Mouse (Mus musculus): Measurements from ENCODE around the gene Klrb1c. TPM values are rescaled to one million over a fixed set of nuclear protein-coding genes. Genes with fewer than 3 reads are reported as not detected.
"Not testable (repeated sequence)": the region's sequence is repeated elsewhere in the genome, so short reads cannot be mapped to it uniquely, and the experiment has no call there.

Klrb1c gene
- polyA plus RNA-seq, 1 experiment from 2014 or later, result 0.78 TPM

DNA sequence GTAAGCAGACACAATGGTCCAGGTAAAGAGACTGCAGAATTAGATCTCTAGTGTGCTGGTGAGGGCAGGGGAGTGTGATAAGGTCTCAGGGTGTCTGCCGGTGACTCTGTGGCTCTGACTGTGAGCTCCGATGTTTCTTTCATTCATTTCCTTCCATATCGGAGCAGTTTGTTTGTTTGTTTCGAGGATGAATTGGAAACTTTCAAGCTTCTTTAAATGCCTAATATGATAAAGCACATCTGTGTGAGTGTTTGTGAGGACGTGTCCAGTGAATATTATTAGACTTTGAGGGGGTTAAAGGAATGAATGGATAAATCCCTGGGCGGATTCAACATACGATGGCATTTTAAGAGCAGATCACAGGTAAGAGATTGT lies 10.9 kb upstream of the Klrb1c start:
- H3K9ac ChIP-seq (ENCODE audit: low read depth, low read length), result peak overlapping the region; percentile 37; the same call in 1 of the 2 replicates
- no peak overlapping the region for H3K27ac ChIP-seq (ENCODE audit: low read length)
- H3K4me2 ChIP-seq (ENCODE audit: low read depth, low read length), result peak overlapping the region; percentile 84
- H3K27me3 ChIP-seq (ENCODE audit: control insufficient read depth, insufficient read depth, low read depth, low read length), result no peaks in the 10 kb centered on the region
- peak overlapping the region; percentile 73 for H3K4me3 ChIP-seq (ENCODE audit: low read depth, low read length)
- H3K9me3 ChIP-seq (replicated peaks; ENCODE audit: control insufficient read depth, low read length), result no peaks in the 10 kb centered on the region
- H3K36me3 ChIP-seq (ENCODE audit: control insufficient read depth, insufficient read depth), result no peaks in the 10 kb centered on the region
- ATAC-seq (ENCODE audit: low read depth), result no peak
- H3K4me1 ChIP-seq (ENCODE audit: control insufficient read depth, low read depth, low read length), result peaks cover 14% of the 10 kb centered on the region
- WGBS (ENCODE audit: insufficient replicate concordance), result 26% methylated on average over 7 of the region's 7 CpGs

DNA sequence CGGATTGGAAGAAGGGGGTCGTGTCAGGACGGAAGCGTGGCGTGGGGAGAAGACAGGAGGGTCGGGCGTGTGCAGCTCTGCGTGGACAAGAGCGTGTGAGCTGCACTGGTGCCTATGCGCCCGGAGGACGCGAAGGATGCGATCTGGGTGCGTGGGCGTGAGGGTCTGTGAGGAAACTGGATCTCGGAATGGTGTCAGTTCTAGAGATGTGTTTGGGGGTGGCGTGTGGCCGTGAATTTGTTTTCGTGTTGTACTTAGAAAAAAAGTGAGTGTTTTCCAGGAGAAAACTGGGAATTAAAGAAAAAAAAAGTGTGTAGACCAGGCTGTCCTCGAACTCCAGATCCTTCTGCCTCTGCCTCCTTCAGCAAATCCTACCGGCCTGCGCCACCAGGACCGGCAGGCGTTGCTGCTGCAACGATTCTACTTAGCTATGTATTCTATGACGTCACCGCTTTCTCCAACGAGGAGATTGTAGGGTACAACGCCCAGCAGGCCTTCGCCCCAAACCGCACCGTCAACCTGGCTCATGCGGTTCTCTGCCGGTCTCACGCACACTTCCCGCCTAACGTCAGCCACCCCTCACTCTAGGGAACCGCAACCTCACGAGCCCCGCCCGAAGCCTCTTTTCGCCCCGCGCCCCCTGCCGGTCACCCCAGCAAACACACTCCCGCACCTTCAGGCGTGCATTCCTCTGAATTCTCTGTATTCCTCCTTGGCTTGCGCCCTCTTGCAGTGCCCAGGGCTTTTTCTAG lies 10.3 kb upstream of the Klrb1c start:
- ATAC-seq (ENCODE audit: low read depth), result peak; percentile 64
- Histone ChIP-seq H3K4me1 (ENCODE audit: control insufficient read depth, low read depth, low read length) (peaks cover 14% of the 10 kb centered on the region), H3K4me2 (ENCODE audit: low read depth, low read length) (peak overlapping the region; percentile 84), H3K9ac (ENCODE audit: low read depth, low read length) (peak overlapping the region; percentile 73), H3K4me3 (ENCODE audit: low read depth, low read length) (peak overlapping the region; percentile 73), H3K27ac (ENCODE audit: low read length) (peak overlapping the region; percentile 70)
- WGBS (ENCODE audit: insufficient replicate concordance), result 0% methylated on average over 49 of the region's 49 CpGs
- H3K9me3 ChIP-seq (replicated peaks; ENCODE audit: control insufficient read depth, low read length); H3K36me3 ChIP-seq (ENCODE audit: control insufficient read depth, insufficient read depth); H3K27me3 ChIP-seq (ENCODE audit: control insufficient read depth, insufficient read depth, low read depth, low read length): not testable (repeated sequence)

DNA sequence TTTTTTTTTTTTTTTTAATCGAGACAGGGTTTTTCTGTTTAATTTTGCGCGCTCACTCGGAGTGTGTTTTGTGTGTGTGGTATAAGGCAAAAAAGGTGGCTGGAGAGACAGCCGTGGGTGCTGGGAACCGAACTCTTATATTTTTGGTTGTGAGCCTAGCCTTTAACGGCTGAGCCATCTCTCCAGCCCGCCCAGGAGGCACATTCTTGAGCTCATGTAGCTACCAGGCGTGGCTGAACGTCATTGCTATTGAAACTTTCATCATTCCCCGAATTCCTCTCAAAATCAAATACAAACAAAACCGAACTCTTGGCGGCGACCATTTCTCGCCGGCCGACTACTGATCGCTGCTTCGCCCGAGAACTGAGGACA lies 9.7 kb upstream of the Klrb1c start:
- H3K36me3 ChIP-seq (ENCODE audit: control insufficient read depth, insufficient read depth); H3K27me3 ChIP-seq (ENCODE audit: control insufficient read depth, insufficient read depth, low read depth, low read length); H3K9me3 ChIP-seq (replicated peaks; ENCODE audit: control insufficient read depth, low read length): not testable (repeated sequence)
- Histone ChIP-seq H3K4me3 (ENCODE audit: low read depth, low read length) (peak overlapping the region; percentile 73), H3K4me2 (ENCODE audit: low read depth, low read length) (peak overlapping the region; percentile 84), H3K4me1 (ENCODE audit: control insufficient read depth, low read depth, low read length) (peaks cover 14% of the 10 kb centered on the region), H3K9ac (ENCODE audit: low read depth, low read length) (peak overlapping the region; percentile 73), H3K27ac (ENCODE audit: low read length) (peak overlapping the region; percentile 70)
- peak; percentile 48 for ATAC-seq (ENCODE audit: low read depth)
- WGBS (ENCODE audit: insufficient replicate concordance), result 0% methylated on average over 20 of the region's 20 CpGs

DNA sequence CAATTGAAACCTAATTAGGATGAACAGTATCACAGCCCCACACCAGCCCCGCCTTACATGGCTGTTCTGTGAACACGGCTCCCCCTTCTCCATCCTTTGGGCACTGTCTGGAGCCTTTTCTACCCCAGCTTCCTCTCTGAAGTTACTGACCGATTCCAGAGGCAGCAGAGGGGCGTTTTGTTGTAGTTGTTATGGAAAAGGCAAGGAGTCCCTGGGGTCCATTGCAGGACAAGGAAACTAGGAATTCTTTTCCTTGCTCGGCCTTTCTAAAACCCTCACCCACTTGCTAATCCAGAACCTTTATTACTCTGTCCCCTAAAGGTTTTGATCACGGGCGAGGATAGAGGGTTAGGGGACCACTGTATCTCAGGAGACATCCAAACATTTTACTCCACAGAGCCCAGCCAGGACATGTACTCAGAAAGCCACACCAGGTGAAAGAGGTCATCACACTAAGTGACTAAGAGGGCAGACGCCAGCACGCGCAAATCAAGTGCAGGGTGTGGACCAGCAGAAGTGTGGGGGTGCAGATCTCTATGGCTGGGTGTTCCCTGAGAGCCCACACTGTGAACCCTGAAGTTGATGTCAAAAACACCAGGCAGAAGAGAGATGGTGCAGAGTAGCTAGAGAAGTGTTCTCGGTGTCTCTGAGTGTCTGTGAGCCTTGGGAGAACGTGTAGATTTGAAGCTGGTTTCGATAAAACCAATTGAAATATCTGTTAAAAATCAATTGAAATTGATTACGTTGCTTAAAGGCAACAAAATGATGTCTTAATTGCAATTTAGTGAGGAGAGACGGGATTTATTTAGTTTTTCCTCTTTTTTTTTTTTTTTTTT lies 9.1 kb upstream of the Klrb1c start:
- no peaks in the 10 kb centered on the region for H3K9me3 ChIP-seq (replicated peaks; ENCODE audit: control insufficient read depth, low read length)
- 17% methylated on average over 15 of the region's 15 CpGs for WGBS (ENCODE audit: insufficient replicate concordance)
- H3K4me1 ChIP-seq (ENCODE audit: control insufficient read depth, low read depth, low read length), result peaks cover 14% of the 10 kb centered on the region
- H3K27me3 ChIP-seq (ENCODE audit: control insufficient read depth, insufficient read depth, low read depth, low read length), result no peaks in the 10 kb centered on the region
- ATAC-seq (ENCODE audit: low read depth), result no peak
- H3K9ac ChIP-seq (ENCODE audit: low read depth, low read length), result peak overlapping the region; percentile 30; the same call in 1 of the 2 replicates
- H3K4me3 ChIP-seq (ENCODE audit: low read depth, low read length), result peak overlapping the region; percentile 73
- H3K27ac ChIP-seq (ENCODE audit: low read length), result 0 out of 2 replicates have a peak overlapping the region, but pooled peaks have one; percentile 15
- no peaks in the 10 kb centered on the region for H3K36me3 ChIP-seq (ENCODE audit: control insufficient read depth, insufficient read depth)
- H3K4me2 ChIP-seq (ENCODE audit: low read depth, low read length), result peak overlapping the region; percentile 84

DNA sequence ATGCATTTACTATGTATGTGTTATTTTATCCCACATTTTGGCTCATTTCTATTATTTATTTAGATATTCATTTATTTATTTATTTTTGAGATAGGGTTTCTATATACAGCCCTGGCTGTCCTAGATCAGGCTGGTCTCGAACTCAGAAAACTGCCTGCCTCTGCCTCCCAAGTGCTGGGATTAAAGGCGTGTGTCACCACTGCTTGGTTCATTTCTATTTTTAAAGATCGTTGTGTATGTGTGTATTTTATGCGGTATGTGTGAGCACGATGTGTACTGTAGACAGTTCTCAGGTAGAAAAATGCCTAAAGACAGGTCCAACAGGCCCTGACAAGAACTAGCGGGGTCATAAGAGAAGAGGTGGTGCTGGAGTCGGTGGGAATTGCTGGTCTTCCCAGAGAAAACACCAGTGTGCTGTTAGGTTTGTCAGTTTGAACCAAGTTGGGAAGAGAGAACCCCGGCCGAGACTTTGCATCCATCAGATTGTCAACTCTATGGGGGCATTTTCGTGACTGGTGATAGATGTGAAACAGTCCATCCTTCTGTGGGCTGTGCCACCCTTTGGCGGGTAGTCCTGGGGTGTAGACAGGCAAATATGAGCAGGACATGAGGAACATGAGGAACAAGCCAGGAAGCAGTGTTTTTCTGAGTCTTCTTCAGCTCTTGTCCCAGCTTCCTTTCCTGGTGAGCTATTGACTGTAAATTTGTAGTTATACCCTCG lies 8.3 kb upstream of the Klrb1c start:
- Histone ChIP-seq H3K27me3 (ENCODE audit: control insufficient read depth, insufficient read depth, low read depth, low read length) (no peaks in the 10 kb centered on the region), H3K27ac (ENCODE audit: low read length) (no peak overlapping the region), H3K36me3 (ENCODE audit: control insufficient read depth, insufficient read depth) (no peaks in the 10 kb centered on the region), H3K9ac (ENCODE audit: low read depth, low read length) (no peak overlapping the region), H3K9me3 (replicated peaks; ENCODE audit: control insufficient read depth, low read length) (no peaks in the 10 kb centered on the region), H3K4me3 (ENCODE audit: low read depth, low read length) (no peak overlapping the region), H3K4me2 (ENCODE audit: low read depth, low read length) (peak overlapping the region; percentile 84; the same call in 1 of the 2 replicates), H3K4me1 (ENCODE audit: control insufficient read depth, low read depth, low read length) (peaks cover 10% of the 10 kb centered on the region)
- WGBS (ENCODE audit: insufficient replicate concordance), result 63% methylated on average over 12 of the region's 12 CpGs
- no peak for ATAC-seq (ENCODE audit: low read depth)

DNA sequence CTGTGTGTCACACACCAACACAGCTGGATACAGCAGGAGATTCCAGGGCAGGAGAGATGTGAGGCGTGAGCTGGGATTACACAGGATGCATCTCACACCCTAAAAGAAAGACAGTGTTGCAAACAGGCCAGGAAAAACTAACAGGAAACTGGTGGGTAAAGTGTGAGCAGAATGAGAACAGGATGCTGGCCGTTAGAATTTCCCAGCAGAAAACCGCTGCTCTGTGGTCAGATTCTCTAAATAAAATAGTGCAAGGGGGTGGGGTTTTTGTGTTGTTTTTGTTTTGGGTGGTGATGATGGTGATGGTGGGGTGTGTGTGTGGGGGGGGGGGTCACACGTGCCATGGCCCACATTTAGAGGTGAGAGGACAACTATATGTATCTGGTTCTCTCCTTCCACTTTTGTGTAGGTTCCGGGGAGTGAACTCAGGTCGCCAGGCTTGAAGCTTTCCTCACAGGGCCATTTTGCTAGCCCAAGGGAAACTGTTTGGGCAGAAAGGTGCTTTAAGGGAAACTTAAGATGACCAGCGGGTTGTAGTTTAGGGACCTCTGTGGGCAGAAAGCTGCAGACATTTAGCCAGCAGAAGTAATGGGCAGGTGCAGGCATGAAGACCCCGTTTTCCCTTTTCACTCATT lies 7.4 kb upstream of the Klrb1c start:
- Histone ChIP-seq H3K27ac (ENCODE audit: low read length) (no peak overlapping the region), H3K4me1 (ENCODE audit: control insufficient read depth, low read depth, low read length) (peaks cover 10% of the 10 kb centered on the region), H3K4me2 (ENCODE audit: low read depth, low read length) (no peak overlapping the region), H3K4me3 (ENCODE audit: low read depth, low read length) (no peak overlapping the region), H3K9me3 (replicated peaks; ENCODE audit: control insufficient read depth, low read length) (no peaks in the 10 kb centered on the region), H3K27me3 (ENCODE audit: control insufficient read depth, insufficient read depth, low read depth, low read length) (no peaks in the 10 kb centered on the region), H3K9ac (ENCODE audit: low read depth, low read length) (no peak overlapping the region), H3K36me3 (ENCODE audit: control insufficient read depth, insufficient read depth) (no peaks in the 10 kb centered on the region)
- 31% methylated on average over 8 of the region's 8 CpGs for WGBS (ENCODE audit: insufficient replicate concordance)
- no peak for ATAC-seq (ENCODE audit: low read depth)

DNA sequence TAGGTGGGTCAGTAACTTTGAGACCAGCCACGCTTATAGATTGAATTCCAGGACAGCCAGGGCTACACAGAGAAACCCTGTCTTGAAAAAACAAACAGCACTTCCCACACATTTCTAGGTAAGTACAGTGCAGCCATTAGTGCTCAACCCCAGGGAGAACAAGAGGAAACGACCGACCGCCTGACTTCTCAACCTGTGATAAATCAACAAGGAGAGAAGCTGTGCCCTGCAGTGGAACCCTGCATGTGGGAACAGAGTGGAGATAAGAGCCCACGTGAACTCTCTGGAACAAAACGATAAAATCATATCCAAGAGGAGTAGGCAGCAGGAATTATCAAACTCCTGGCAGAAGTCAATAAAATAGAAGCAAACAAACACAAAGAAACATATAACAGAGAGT lies 4.7 kb upstream of the Klrb1c start:
- 21% methylated on average over 6 of the region's 6 CpGs for WGBS (ENCODE audit: insufficient replicate concordance)
- no peak overlapping the region for H3K4me2 ChIP-seq (ENCODE audit: low read depth, low read length)
- ATAC-seq (ENCODE audit: low read depth), result no peak

DNA sequence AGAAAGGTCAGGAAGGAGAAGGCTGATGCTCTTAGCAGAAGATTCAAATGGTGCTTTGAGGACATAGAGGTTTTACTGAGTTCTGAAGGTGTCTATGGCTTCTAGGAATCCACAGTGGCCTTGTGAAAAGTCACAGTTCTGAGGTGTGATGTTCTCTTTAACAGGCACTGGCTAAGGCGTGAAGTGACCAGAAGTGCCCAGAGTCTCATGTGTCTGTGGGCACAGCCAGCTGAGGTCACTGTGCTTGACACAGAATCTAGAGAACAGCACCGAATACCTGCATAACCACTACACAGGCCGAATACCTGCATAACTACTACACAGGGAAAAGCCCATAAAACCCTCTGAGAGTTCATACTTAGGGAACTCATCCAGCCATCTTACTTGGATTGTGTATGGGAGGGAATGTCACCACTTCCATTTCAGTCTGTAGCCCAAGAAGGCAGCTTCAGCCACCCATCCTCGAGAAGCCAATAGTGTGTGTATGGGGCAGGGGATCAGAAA lies 1.5 kb upstream of the Klrb1c start:
- not testable (repeated sequence) for H3K4me3 ChIP-seq (ENCODE audit: low read depth, low read length); H3K27me3 ChIP-seq (ENCODE audit: control insufficient read depth, insufficient read depth, low read depth, low read length); H3K9ac ChIP-seq (ENCODE audit: low read depth, low read length); H3K9me3 ChIP-seq (replicated peaks; ENCODE audit: control insufficient read depth, low read length); H3K4me2 ChIP-seq (ENCODE audit: low read depth, low read length); H3K27ac ChIP-seq (ENCODE audit: low read length); H3K4me1 ChIP-seq (ENCODE audit: control insufficient read depth, low read depth, low read length); H3K36me3 ChIP-seq (ENCODE audit: control insufficient read depth, insufficient read depth); ATAC-seq (ENCODE audit: low read depth)
- WGBS (ENCODE audit: insufficient replicate concordance), result 61% methylated on average over 4 of the region's 4 CpGs

More for the DNA sequence above, 4.7 kb upstream of the Klrb1c start:
- no peak overlapping the region for H3K4me3 ChIP-seq (ENCODE audit: low read depth, low read length)
- no peaks in the 10 kb centered on the region for H3K27me3 ChIP-seq (ENCODE audit: control insufficient read depth, insufficient read depth, low read depth, low read length)
- peaks cover 7% of the 10 kb centered on the region for H3K4me1 ChIP-seq (ENCODE audit: control insufficient read depth, low read depth, low read length)
- H3K36me3 ChIP-seq (ENCODE audit: control insufficient read depth, insufficient read depth), result no peaks in the 10 kb centered on the region
- H3K27ac ChIP-seq (ENCODE audit: low read length), result no peak overlapping the region
- H3K9ac ChIP-seq (ENCODE audit: low read depth, low read length), result no peak overlapping the region
- no peaks in the 10 kb centered on the region for H3K9me3 ChIP-seq (replicated peaks; ENCODE audit: control insufficient read depth, low read length)
